Mouse (Mus musculus): Measurements from ENCODE around the gene St3gal4. TPM values are rescaled to one million over a fixed set of nuclear protein-coding genes. Genes with fewer than 3 reads are reported as not detected.

St3gal4 gene
- total RNA-seq, 4 experiments from 2014 or later, result 25.1 to 30.4 (median 28.3) TPM

DNA sequence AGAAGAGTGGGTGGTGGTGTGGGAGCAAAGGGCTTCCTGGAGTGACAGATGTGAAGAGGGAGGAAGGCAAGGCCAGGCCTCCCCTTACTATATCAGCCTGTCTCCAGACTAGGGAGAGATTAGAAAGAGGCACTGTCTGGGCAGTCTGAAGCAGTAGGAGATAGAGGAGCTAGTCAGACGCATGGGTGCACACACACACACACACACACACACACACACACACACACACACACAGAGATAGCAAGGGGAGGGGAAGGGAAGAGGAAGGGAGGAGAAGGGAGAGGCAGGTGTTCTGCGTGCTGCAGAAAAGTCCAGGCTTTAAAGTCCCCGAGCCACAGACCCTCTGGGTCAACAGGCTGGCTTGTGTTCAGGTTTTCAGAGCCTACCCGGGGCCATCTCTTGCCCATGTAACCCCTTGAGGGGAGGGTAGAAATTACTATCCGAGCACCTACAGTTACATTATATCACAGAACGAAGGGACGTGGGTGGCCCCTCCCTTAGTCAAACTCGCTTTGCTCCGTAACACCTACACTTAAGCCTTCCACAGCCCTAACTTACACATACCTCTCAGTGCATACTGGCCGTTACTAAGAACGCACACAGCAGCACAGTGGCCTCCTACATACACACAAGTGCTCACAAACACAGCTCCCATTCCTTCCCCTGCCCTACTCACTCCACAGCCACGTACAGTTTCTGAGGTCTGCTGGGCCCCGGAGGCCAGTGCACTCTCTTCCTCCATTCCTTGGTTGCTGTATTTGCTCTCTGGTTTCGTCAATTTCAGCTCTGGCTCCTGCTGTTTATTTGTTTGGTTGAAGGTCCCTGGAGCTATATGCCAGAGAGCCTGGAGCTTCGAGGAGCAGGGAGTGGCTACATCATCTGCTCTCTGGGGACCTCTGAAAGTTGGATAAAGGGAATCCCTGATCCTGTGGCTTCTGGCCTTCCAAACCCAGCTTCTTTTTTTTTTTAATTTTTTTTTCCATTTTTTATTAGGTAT, 12.9 kb downstream of the St3gal4 start:
- no peak for DNase-seq (ENCODE audit: low spot score)

DNA sequence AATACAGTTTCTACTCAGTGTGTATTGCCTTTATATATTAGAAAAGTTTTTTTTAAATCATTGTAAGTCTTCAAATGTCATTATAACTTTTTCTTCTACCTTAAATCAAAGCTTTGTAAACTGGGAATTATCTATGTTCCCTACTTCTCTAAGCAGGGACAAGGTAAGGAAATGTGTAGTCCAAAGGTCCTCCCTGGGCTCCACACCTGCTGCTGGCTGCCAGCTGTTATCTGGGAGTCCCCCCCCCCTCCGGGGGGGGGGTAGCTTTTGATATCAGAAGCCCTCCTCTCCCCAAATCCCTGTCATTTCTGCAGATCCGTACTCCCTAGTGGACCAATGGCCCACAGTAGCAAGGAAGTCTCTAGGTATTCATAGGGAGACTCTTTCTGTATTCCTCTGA, 13.6 kb downstream of the St3gal4 start:
- DNase-seq (ENCODE audit: low spot score), result no peak

DNA sequence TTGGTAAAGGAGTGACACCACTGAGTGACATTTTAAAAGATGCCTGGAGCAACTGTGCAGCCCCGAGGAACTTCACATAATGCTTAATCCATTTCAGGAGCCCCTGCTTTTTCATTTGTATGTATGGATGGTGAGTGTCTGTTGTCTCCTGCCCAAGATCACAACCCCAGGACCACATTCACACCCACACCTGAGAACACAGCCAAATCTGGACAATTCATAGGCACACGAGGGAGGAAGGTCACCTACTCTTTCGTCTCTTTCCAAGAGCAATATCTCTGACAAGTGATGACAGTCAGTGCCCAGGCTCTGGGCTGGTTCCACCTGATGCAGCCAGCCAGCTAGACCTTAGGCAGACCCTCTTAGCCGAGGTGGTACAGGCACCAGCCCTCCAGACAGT, 14.4 kb downstream of the St3gal4 start:
- no peak for DNase-seq (ENCODE audit: low spot score)

DNA sequence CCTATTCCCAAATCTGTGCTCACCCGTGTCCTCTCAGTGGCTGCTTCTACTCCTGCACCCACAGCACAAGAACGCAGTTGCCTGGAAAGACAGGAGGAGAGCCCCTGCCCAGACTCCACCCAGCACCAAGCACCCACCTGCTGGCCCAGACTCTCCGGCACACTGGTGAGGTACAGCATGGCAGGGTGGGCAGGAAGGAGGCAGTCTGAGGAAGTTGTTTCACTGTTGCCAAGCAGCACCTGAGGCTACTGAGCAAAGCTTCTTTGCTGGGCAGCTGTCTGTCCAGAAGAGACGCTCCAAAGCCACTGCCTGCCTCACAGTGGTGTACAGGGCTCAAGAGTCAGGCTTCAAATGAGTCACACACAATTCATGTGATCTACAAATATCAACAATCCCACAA, 20.3 kb downstream of the St3gal4 start:
- no peak for DNase-seq (ENCODE audit: low spot score)

DNA sequence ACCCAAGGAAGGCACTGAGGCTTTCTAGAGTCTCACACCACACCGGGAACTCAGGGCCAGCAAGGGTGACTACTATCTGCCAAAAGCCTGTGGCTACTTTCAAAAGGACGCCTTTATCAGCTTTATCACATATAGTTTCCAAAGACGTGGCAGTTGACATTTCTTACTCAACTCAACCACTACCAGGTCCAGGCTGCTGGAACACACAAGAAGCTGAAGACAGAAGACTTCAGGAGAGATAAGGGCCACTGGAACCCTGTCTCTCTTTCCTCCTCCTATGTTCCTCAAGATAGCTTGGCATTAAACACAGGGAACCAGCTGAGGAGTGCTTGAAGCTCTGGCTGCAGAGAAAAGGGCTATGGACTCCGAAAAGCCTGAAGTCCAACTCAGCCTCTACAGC, 21.2 kb downstream of the St3gal4 start:
- no peak for DNase-seq (ENCODE audit: low spot score)

DNA sequence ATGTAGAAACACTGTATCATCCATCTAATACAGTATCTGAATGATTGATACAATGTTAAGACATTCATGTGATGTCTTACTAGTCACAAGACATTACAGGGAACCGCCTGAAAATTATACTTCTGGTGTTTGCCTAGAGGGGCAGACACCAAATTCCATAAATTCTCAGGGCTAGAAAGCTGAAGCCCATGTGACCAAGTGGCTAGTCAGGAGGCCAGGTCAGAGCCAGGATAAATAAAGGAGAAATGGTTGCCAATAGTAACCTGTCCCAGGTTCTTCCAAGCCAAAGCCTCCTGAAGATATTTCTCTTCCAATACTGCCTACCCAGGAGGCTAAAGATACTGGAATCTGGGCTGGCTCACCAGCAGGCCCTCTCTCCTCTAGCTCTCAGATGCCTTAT, 23.3 kb downstream of the St3gal4 start:
- DNase-seq (ENCODE audit: low spot score), result no peak

DNA sequence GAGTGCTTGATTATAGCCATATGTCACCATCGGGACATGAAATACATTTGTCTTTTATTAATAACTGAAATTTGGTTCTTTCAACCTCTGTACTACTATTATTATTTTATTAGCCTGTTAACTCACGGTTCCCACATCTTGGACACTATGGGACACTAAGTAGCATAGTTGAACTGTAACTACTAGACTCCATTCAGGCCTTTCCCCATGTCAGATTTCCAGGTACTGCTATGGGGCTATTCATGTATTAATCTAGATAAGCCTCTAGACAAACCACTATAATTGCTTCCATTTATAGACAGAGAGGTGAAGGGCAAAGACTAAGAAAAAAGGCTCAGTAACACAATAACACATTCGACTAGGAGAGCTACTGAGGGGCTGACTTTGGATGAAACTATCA, 25.7 kb downstream of the St3gal4 start:
- no peak for DNase-seq (ENCODE audit: low spot score)

DNA sequence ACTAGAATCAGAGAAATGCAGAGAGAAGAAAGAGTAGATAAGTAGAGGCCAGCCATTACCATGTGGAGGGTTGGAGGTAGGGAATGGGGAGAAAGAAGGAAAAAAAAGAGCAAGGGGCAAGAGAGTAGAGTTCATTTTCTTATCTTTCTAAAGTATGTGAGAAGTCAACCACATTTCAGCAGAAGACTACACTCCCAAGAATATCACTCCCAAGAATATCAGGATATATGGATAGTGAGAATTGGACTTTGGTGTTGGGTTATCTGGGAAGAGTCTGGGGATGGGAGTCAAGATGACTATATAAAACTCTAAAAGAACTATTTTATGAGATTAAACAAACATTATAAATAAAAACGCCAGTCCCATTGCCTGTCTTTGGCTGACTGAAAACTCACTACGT, 26.2 kb downstream of the St3gal4 start:
- no peak for DNase-seq (ENCODE audit: low spot score)

DNA sequence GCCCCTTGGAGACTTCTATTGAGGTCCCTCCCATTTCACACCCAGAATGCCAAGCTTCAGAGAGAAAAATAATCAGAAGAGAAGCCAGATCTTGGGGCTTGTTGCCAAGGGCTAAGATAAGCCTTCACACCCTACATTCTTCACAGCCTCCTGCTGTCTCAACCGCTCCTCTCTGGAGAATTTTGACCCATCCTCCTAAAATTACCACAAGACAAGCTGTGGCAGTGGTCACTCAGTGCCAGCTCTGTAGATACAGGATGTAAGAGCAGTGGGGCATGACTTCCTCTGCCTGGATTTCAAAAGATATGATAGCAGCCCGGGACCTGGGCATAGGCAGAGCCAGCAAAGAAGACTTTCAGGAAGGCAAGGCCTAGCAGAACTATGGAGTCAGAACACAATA, 57.6 kb downstream of the St3gal4 start:
- DNase-seq (ENCODE audit: low spot score), result no peak

DNA sequence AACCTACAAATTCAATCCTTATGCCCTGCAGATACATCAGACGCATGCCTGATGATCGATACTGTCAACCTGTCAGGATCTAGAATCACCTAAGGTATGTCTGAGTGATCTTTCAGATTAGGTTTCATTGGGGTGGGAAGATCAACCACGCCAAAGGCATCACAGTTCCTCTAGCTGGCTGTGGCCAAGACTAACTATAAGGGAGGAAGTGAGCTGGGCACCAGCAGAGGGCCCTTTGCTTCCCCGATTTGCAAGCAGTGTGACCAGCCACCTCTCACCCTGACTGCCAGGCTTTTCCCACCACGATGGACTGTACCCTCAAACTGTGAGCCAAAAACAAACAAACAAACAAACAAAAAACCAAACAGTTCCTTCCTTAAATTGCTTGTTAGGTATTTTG, 59.2 kb downstream of the St3gal4 start:
- DNase-seq (ENCODE audit: low spot score), result no peak

DNA sequence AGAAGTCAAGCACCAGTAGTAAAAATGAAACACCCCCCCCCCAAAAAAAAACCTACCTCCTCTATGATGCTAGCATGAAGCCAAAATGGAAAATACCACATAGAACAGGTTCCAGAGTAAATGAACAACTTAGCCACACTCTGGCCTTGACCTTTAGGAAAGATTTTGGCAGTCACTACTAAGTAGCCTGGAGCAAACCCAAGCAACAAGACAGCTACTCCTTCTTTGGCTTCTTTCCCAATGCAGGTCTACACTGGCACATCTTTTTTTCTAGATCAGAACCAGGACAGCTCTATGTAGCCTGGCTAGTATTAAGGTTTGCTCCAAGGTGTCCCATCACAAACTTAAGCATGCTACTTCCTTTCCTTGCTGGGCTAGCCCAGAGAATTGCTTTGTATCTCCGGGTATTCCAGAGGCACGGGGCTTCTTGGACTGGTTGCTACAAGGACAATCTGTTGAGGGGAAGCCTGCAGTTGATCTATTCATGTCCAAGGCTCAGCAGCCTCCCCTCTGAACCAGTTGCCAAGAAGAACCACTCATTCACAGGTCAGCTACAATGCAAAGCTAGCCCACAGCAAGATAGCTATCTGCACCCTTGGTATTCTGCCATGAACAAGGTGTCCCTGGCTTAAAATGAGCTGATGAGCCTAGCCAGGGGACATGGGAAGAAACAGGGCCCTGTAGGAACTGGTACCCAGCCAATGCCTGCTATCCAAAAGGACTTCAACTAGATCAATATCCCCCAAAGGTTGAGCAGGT, 60.3 kb downstream of the St3gal4 start:
- no peak for DNase-seq (ENCODE audit: low spot score)

DNA sequence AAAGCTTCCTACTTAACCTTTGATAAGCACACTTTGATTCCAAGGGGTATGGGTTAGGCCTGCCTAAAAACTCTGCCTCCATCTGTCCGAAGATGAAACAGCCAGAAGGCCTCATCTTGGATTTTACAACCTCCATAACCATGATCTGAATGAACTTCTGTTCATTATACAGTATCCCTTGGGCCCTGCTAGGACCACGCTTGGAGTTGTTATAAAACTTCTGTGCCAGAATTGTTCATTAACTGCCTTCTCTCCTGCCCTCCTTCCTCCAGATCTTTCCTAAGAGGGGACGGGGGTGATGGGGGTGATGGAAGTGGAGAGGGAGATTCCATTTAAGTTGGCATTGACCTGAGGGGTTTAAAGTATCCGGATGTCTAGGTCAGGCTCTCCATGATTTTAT, 60.9 kb downstream of the St3gal4 start:
- peak; percentile 0 for DNase-seq (ENCODE audit: low spot score)

DNA sequence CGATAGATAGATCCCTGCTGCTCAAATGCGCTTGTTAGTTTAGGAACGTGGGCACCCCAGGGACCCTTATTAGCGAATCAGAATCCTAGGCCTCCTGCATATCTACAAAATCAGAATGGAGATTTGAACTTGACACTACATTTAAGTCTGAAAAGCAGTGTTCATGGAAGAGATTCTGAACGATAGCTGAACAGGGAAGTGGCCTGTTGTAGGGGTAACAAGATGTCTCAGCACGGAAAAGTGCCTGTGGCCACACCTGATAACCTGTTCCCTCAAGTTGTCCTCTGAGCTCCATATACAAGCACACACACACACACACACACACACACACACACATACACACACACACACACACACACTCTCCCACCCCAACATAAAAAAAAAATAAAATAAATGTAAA, 61.4 kb downstream of the St3gal4 start:
- no peak for DNase-seq (ENCODE audit: low spot score)

DNA sequence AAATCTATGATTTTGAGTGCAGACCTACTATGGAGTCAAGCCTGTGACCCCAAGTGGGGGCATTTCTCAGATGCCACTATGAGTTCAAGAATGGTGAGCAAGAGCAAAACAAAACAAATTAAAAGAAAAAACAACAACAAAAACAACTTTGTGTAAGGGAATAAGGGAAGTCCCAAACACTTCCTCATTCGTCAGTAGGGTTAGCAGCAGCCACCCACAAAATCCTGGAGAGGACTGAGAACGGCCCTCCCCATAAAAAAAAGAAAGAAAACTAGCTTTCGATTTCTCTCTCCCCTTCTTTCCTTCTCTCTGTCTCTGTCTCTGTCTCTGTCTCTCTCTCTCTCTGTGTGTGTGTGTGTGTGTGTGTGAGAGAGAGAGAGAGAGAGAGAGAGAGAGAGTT, 62.5 kb downstream of the St3gal4 start:
- no peak for DNase-seq (ENCODE audit: low spot score)

DNA sequence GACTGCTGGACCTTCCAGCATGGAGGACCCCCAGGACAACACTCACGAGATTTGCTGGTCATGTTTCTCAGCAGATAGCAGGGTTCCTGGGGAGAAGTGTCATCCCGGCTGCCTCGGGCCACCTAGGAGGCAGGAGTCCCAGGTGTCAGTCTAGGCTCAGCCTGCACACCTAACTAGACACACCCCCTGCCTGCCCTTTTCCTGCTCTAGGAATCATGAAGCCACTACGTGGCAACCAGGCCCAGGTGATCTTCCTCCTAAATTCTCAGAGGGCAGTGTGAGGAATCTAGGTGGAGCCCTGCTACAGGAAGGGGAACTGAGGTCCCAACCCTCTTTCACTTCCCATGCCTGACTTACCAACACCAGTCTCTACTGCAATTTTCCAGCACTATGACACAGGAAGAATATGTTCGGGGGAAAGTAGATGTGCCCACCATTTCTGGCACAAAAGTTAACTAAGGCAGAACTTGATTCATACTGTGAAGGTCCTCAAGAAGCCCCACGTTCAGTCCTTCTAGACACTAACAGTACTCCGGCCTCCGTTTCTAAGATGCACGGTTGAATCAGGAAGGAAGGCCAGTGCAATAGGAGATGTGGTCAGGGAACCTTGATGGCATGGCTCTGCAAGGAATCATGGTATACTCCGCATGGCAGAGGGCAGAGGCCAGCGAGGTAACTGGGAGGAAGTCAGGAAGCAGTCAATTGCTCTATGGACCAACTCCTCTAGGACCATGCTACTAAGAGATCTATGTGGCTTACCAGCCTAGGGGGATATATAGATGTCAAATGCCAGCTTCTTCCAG, 63.3 kb downstream of the St3gal4 start:
- no peak for DNase-seq (ENCODE audit: low spot score)

DNA sequence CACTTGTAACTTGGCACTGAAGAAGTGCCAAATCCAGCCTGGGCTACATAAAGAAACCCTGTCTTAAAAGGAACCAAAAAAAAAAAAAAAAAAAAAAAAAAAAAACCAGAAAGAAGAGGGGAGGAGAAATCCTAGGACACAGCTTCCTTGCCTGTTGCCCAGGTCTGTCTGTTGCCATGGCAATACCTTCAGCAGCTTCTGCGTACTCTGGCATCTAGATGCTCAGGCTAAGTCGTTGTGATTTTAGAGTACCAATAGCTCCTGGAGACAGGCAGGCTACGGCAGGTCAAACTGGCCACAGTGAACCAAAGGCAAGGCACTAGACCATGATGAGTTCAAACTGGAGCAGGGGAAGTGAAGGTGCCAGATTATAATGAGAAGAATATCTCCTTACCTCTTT, 65.4 kb downstream of the St3gal4 start:
- no peak for DNase-seq (ENCODE audit: low spot score)

DNA sequence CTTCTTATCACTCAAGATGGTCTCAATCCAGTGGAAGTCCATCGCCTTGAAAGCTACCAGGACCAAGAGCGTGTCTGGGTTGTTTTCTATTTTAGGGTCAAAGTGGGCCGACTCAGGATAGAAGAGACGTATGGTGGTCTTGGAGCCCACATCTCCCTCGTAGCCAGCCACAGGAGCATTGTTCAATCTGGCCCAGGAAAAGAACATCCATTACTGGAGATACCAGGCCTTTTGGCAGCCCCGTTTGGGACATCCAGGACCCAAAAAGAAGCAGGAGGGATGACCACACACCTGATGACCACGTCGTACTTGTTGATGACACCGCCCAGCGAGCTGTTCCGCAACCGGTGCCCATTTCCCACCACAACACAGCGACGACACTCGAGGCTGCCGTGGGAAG, 66.0 kb downstream of the St3gal4 start:
- DNase-seq (ENCODE audit: low spot score), result no peak

DNA sequence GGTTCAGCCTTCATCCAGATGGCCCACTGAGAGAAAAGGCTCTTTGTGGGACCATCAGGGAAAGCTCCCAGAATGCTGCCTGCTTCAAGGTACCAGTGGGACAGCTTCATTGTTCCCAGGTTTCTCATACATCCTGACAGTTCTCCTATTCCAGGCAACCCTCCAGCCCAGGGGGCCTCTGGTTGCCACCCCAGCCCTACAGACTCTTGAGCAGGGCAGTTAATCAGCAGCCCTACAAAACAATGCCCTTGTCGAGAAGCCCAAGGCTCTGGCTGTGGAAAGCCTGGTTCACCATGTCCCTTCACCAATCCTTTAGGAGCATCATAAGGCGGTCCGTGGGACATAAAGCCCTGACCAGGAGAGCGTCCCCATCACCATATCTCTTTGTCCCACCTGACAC, 66.4 kb downstream of the St3gal4 start:
- no peak for DNase-seq (ENCODE audit: low spot score)

DNA sequence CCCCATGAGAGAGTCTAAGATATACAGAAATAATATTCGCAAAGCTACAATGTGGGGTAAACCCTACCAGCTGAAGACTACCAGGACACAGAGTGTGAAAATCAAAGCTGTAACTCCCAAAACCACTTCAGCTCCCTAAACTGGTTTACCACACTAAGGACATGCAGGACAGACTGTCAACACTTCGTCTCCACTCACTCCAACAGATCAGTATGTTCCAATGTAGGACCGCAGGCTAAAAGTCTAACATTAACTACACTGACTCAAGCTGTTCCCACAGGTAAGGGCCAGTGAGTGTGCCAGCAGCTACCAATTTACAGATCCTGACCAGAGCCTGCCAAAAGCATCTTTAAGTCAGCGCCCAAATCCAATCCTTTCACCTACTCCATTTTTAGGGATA, 67.4 kb downstream of the St3gal4 start:
- DNase-seq (ENCODE audit: low spot score), result peak; percentile 51

DNA sequence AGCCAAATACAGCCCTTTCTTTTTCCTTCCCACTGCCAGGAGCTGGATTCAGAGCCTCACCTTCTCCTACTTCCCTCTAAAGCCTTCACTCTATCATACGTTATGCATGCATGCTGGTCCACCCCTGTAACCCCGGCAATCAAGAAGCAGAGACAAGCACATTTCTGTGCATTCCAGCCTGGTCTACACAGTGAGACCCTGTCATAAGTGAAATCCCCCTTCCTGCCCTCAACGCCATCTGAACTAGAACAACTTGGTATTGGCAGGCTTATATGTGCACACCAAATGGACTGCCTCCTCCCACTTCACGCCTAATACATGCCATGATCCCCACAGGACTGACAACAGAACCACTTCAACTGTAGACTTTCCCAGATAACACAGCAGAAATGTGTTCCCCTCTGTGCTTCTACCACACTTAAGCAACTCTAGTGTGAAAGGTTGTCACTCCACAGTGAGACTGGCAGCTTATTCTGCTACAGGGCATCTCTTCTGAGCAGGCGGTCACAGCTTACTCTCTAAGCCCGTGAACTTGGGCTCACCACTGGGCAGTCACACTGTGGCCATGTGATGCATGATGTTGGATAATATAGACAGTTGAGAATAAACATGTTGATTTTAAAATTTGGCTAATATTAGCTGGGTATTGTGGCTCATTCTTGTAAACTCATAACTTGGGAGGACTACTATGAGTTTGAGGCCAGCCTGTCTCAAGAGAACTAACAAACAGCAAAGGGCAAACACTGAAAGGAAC, 68.2 kb downstream of the St3gal4 start:
- no peak for DNase-seq (ENCODE audit: low spot score)

DNA sequence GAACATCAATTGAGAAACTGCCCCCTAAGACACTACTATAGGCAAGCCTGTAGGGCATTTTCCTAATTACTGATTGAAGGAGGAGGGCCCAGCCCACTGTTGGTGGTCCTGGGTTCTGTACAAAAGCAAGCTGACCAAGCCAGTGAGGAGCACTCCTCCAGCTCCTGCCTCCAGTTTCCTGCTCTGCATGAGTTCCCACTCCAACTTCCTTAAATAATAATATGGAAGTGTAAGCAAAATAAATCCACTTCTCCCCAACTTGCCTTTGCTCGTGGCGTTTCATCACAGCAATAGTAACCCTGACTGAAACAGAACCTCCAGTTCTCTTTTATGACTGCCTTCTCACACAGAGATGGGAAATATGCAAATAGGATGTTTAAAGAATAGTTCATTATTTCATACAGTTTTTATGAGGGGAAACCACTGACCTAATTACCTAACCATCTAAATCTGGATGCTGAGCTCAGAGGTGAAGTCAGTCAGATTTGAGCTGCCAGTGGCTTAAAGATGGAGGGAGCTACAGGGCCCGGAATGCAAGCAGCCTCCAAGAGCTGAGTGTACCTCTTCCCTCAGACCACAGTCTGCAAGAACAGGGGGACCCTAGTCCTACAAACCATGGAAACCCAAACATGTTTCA, 69.1 kb downstream of the St3gal4 start:
- no peak for DNase-seq (ENCODE audit: low spot score)

Measured in heart, adult 8-10 months (tissue).